Mouse (Mus musculus) ovary, postnatal 14 days (tissue): ENCODE measurements around the gene Rem2.

ENCODE experiments used
- DNase-seq: peaks from one replicate; pipeline ENCODE4 v3.0.0; 2022; ENCODE audit warnings: low spot score

Rem2 gene

GRCm38 (mm10) chr14:54443712-54444618 is 31.9 kb upstream of the Rem2 start:
- peak; percentile 55 for DNase-seq

- no peak for DNase-seq
These were observed 30.4 kb upstream of the Rem2 start for GRCm38 (mm10) chr14:54445476-54445875.

DNA sequence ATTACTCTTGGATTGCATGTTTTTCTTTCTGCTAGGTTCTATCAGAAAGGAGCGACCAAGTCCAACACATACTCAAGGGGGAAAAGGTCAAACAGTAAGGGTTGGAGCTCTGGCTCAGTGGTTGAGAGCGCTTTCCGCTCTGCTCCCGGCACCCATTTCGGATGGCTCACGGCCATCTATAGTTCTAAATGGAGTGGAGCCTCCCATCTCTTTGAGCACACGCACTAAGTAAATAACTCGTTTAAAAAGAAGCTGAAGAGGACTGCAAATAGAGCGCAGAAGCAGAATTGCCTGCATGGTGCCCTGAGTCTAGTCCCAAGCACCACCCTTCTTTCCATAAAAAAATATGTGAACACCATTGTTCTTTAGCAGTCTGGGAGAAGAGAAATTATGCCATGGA is 22.3 kb upstream of the Rem2 start:
- no peak for DNase-seq

DNA sequence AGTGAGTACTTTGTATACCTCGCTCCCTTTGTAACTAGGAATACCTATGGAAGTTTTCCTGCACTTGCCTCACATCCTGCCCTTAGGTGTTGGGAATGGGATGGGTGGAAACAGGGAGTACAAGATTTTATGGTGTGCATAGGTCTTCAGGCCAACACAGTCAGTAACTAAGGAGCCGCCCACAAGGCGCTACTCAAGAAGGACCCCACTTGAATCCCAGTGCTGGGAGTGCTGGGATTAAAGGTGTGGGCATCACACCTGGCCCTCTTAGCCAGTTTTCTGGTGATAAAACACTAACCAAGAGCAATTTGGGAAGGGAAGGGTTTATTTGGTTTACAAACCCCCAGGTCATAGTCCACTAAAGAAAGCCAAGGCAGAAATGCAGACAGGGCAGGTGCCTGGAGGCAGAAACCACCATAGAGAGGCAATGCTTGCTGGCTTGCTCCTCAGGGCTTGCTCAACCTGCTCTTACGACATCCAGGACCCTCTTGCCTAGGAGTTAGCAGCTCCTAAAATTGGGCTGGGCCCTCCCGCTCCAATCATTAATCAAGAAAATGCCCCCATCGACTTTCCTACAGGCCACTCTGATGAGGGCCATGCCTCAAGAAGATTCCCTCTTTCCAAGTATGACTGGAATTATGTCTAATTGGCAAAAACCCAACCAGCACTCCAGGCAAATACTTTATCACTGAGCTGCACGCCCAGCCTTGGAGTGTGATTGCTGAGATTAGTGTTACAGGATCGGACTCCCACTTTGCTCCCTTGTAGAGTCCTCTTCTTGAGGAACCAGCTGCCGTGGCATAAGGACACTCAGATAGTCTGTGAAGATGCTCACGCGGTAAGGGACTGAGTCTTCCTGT is 21.0 kb upstream of the Rem2 start:
- DNase-seq, result no peak

DNA sequence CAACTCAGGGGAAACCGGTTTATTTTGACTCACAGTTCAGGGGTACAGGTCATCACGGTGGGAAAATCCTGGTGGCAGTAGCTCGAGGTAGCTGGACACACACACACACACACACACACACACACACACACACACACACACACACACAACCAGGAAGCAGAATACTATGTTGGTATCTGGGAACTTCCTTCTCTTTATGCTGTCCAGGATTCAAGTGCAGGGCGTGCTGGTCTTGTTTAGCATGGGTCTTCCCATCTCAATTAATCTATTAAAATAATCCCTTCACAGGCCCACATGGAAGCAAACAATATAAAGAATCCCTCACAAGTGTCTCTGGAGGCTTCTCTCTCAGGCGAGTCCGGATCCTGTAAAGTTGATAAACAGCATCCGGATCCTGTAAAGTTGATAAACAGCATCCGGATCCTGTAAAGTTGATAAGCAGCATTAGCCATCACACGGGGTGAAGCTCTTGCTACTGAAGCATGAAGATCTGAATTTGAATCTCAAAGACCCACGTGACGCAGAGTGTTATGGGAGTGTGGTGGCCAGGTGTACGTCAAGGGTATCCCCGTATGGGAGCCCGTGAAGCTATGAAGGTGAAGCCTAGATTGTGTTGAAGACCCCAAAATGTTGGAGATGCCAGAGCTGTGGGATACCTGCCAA is 17.9 kb upstream of the Rem2 start:
- no peak for DNase-seq

- no peak for DNase-seq
These were observed 13.8 kb upstream of the Rem2 start for GRCm38 (mm10) chr14:54462146-54462545.

- DNase-seq, result no peak
These were observed 12.6 kb upstream of the Rem2 start for GRCm38 (mm10) chr14:54463108-54463958.

GRCm38 (mm10) chr14:54463959-54464292 is 12.0 kb upstream of the Rem2 start, which contains the start of gene Lrp10:
Gene Lrp10 (plus strand): TSS chr14:54464137.
- DNase-seq, result peak; percentile 74

GRCm38 (mm10) chr14:54464293-54465005 is 11.5 kb upstream of the Rem2 start:
- peak; percentile 59 for DNase-seq

DNA sequence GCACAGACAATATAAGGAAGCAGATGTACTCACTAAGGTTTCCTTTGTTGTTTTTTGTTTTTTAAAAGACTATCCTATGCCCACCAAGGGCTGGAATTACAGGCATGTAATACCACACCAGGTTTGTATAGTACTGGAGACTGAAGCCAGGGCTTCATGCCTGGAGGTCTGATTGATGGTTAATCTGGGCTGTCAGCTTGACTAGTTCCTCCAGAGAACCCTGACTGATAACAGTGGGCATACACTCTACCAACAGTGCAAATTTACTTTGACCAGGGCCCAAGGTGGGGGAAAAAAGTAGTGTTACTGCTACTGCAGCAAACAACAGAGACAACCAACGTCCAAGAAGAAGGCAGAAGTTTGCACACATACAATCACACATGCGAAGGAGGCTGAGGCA is 4.4 kb upstream of the Rem2 start:
- no peak for DNase-seq

DNA sequence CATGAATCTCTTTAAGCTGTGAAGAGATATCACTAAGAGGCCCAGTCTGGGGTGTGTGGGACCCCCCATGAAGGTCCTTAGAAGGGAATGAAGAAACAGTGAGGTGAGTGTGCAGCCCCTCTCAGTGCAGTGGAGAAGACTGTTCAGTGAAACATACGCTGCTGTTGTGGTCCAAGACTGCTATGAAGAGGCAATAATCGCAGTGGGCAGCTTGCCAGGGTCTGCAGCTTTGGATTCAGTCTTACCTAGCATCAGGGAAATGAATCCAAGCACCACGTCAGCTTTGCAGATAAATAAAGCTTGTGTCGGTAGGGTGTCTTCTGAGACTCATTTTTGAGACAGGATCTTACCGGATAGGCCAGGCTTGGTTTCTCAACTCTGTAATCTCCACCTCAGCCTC is 3.2 kb upstream of the Rem2 start:
- DNase-seq, result no peak

DNA sequence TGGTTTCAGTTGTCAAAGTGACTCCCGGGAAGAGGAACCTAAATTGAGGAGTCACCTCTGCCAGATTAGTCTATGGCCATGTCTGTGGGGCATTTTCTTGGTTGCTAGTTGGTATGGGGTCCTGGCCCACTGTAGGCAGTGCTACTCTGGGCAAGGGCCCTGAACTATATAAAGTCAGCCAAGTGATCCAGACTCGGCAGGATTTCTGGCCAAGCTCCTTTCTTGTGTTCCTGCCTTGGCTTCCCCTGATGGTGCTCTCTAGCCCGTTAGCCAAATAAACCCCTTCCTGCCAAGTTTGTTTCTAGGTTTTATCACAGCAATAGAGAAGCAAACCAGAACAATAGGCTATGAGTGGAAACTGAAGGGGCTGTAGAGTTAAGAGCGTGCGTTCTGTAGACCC is 1.2 kb upstream of the Rem2 start:
- DNase-seq, result no peak

- DNase-seq, result no peak
These were observed 1.4 kb downstream of the Rem2 start for GRCm38 (mm10) chr14:54477172-54477909.

DNA sequence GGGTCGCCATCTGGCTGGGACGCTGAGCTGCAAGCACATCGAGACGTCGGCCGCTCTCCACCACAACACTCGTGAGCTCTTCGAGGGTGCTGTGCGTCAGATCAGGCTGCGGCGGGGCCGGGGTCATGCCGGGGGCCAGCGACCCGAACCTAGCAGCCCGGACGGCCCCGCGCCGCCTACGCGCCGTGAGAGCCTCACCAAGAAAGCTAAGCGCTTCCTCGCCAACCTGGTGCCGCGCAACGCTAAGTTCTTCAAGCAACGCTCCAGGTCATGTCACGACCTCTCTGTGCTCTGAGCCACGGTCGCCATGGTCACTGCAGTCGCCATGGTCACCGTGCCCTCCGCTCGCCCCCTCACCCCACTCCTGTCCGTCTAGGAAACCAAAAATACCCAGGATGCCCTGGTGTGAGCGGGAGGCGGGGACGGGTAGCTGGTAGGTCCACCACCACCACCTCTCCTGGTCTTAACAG is 3.6 kb downstream of the Rem2 start:
- no peak for DNase-seq

- no peak for DNase-seq
These were observed 4.8 kb downstream of the Rem2 start for GRCm38 (mm10) chr14:54480673-54481072.

DNA sequence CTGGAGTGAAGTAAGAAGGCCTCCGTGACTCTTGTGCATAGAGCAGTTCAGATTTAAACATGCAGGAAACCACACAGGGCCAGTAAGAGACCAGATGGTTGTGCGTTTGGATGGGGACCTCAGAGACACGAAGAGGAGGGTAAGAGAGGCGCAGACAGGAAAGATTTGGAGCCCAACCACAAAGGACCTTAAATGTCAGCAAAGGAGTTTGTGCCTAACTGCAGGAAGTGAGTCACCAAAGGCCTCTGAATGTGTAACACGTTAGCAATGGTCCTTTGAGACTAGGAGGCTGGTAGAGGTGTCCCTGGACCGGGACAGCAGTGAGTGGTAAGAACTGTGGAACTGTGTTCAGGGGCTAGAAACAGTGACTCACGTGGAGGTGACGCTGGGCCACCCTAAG is 5.5 kb downstream of the Rem2 start:
- DNase-seq, result no peak

DNA sequence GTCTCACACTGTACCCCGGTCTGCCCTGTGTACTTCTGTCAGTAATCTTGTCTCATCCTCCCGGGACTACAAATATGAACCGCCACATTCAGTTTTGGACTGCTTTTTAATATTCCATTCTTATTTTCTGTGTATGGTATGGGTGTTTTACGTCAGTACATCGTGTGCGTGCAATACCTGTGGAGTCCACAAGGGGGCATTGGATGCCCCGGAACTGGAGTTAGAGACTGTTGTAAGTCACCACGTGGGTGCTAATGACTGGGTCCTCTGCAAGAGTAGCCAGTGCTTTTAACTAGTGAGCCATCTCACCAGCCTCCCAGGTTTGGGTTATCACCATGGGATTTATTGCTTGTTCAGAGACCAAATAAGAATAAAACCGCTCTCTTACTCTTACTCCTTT is 6.6 kb downstream of the Rem2 start:
- DNase-seq, result no peak

DNA sequence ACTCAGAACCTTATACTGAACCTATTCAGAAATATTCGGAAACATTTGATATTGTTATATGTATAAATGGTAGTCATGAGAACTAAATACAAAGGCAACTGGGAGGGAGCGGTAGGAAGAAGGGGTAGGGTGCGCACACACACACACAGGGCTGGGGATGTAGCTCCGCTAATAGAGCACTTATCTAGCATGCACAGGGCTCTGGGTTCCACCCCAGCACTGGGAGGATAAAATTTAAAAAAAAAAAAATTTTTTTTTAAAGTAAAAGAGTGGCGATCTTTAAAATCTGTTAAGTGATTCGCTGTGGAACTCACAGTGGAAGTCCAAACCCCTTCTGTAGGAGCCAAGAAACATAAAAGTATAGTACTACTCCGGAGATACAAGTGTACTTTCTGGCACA is 10.0 kb downstream of the Rem2 start:
- DNase-seq, result no peak

GRCm38 (mm10) chr14:54487732-54488131 is 11.8 kb downstream of the Rem2 start:
- no peak for DNase-seq

- DNase-seq, result no peak
These were observed 12.4 kb downstream of the Rem2 start for GRCm38 (mm10) chr14:54488350-54488749.
